Mouse (Mus musculus): ENCODE measurements at regions not wholly inside any gene's neighbourhood (a gene's known extent, or its start where the extent isn't known, plus 50 kb on each side); places are given as distances from the start of the nearest gene placed in this dataset.

DNA sequence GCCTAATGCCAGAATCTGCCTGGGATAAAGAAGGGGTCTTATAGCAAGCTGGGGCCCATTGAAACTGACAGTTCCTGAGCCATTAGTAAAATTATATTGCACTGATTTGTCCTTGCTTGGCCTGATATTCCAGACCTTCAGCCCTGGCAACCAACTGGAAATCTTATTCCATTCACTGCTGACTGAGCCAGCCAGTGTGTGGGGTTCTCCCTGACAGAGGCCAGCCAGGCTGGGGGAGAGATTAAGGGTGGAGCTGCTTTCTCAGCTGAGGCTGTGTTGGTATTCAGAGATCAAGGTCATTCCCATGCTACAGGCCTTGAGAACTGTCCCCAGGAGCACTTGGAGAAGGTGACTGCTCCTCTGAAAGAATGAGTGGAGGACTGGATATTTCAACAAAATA lies 226.9 kb downstream of the Ar start:
- no peak overlapping the region for H3K27ac ChIP-seq (ENCODE audit: low read depth, low read length)
- no peak overlapping the region for H3K4me2 ChIP-seq (ENCODE audit: low read depth)
- H3K9ac ChIP-seq: no peak overlapping the region
- DNase-seq (no peak), ATAC-seq (no peak)
- H3K27me3 ChIP-seq (ENCODE audit: insufficient read depth, low read length): no peaks in the 10 kb centered on the region
- no peak for TF ChIP-seq CTCF (IDR thresholded peaks at IDR 0.05; ENCODE audit: low read depth)
- H3K4me3 ChIP-seq (ENCODE audit: low read depth, low read length): no peak overlapping the region
- no peaks in the 10 kb centered on the region for H3K4me1 ChIP-seq (ENCODE audit: insufficient read depth)
- H3K36me3 ChIP-seq (ENCODE audit: insufficient read depth): no peaks in the 10 kb centered on the region
- no peaks in the 10 kb centered on the region for H3K9me3 ChIP-seq (ENCODE audit: low read length)

DNA sequence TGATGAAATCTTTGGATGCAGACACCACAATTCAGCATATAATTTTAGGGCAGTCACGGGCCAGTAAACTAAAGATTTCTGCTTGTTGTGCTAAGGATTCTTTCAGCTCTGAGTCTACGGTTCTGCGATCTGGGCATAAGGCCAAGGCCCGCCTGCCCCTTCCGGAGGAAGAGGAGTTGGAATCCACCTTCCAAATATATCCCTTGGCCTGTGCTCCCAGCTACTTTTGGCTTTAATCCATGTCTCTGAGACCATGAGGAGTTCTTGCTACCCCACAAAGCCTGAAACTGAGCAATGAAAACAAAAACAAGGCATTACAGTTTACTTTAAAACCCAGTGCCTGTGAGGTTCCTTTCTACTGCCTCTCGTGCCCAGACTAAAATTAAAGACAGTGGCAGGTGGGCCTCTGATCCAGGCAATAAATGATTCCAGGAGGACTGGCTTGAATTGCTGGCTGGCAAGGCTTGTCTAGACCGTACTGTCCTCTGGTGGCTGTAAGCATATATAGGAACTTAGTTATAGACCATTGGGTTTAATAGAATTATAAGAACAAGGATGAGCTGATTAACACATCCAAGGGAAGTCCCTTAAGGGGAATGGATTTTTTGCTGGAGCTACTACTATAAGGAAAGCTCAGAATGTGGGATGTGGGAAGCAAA lies 231.8 kb downstream of the Ar start:
- DNase-seq (peak; percentile 3), ATAC-seq (0 out of 2 replicates have a peak, but pooled peaks have one; percentile 27)
- 45% methylated on average over 7 of the region's 7 CpGs for WGBS
- Histone ChIP-seq H3K27ac (ENCODE audit: low read depth, low read length) (no peak overlapping the region), H3K27me3 (ENCODE audit: insufficient read depth, low read length) (no peaks in the 10 kb centered on the region), H3K4me2 (ENCODE audit: low read depth) (no peak overlapping the region), H3K4me3 (ENCODE audit: low read depth, low read length) (no peak overlapping the region), H3K36me3 (ENCODE audit: insufficient read depth) (no peaks in the 10 kb centered on the region), H3K9me3 (ENCODE audit: low read length) (no peaks in the 10 kb centered on the region), H3K9ac (no peak overlapping the region), H3K4me1 (ENCODE audit: insufficient read depth) (no peaks in the 10 kb centered on the region)
- no peak for TF ChIP-seq CTCF (IDR thresholded peaks at IDR 0.05; ENCODE audit: low read depth)

DNA sequence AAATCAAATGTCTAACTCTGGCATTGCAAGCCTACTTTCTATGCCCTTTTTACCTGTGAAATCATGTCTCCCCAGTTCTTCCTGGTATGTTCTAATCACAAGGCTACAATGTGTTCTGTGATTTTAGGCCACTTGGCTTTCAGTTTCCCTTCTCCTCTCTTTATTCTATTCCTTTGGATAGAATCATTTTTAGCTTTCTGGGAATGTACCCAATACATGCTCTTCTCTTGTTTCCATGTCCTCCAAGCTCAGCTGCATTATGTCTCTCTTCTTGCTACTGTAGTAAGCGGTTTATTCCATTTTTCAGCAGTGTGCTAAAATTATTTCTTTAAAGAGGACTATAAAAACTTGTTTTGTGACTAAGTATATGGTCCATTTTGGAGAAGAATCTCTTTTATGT lies 235.4 kb downstream of the Ar start:
- 79% methylated on average over 1 of the region's 1 CpGs for WGBS
- H3K27ac ChIP-seq (ENCODE audit: low read depth, low read length): no peak overlapping the region
- no peaks in the 10 kb centered on the region for H3K4me1 ChIP-seq (ENCODE audit: insufficient read depth)
- no peak overlapping the region for H3K4me3 ChIP-seq (ENCODE audit: low read depth, low read length)
- no peaks in the 10 kb centered on the region for H3K9me3 ChIP-seq (ENCODE audit: low read length)
- no peaks in the 10 kb centered on the region for H3K36me3 ChIP-seq (ENCODE audit: insufficient read depth)
- H3K27me3 ChIP-seq (ENCODE audit: insufficient read depth, low read length): no peaks in the 10 kb centered on the region
- TF ChIP-seq CTCF (IDR thresholded peaks at IDR 0.05; ENCODE audit: low read depth): no peak
- no peak for DNase-seq
- ATAC-seq: no peak
- H3K9ac ChIP-seq: no peak overlapping the region
- H3K4me2 ChIP-seq (ENCODE audit: low read depth): no peak overlapping the region

DNA sequence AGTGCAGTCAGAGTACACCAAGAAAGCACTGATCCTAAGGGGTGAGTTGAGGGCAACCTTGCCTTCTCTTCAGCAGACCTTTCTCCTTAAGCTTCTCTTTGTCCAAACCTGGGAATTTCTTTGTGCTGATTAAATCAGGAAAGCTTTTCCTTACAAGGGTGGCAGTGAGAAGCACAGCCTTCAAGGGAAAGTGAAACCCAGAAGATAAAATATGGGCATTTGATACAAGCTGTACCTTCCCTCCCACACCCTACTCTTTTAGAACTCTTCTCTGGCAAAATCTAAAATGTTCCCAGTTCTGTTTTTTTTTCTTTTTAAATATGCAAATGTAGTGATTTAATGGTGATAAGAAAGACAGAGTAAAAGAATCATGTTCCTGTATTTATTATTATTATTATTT lies 243.8 kb downstream of the Ar start:
- TF ChIP-seq CTCF (IDR thresholded peaks at IDR 0.05; ENCODE audit: low read depth): no peak

DNA sequence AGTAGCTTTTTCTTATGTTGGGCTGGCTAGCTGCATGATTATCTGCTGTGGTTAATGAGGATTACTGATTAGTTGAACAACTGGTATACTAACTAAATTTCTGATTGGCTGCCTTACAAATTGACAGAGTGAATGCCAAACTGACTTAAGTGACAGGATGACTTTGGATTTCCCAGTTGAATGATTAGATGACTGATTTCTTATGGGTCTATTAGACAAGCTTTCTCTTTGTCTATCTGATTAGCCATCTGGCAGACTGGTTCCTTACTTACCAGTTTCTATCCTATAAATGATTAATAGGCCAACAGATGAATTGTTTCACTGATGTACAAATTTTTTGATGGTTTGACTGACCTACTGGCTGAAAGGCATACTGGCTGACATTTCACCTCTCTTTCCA lies 260.5 kb downstream of the Ar start:
- Histone ChIP-seq H3K4me1 (ENCODE audit: insufficient read depth) (no peaks in the 10 kb centered on the region), H3K27me3 (ENCODE audit: insufficient read depth, low read length) (no peaks in the 10 kb centered on the region)

More for the DNA sequence above, 243.8 kb downstream of the Ar start:
- Histone ChIP-seq H3K4me2 (ENCODE audit: low read depth) (no peak overlapping the region), H3K27me3 (ENCODE audit: insufficient read depth, low read length) (no peaks in the 10 kb centered on the region), H3K4me3 (ENCODE audit: low read depth, low read length) (no peak overlapping the region), H3K9ac (no peak overlapping the region), H3K27ac (ENCODE audit: low read depth, low read length) (no peak overlapping the region), H3K36me3 (ENCODE audit: insufficient read depth) (no peaks in the 10 kb centered on the region), H3K4me1 (ENCODE audit: insufficient read depth) (no peaks in the 10 kb centered on the region), H3K9me3 (ENCODE audit: low read length) (no peaks in the 10 kb centered on the region)
- ATAC-seq (no peak), DNase-seq (no peak)

DNA sequence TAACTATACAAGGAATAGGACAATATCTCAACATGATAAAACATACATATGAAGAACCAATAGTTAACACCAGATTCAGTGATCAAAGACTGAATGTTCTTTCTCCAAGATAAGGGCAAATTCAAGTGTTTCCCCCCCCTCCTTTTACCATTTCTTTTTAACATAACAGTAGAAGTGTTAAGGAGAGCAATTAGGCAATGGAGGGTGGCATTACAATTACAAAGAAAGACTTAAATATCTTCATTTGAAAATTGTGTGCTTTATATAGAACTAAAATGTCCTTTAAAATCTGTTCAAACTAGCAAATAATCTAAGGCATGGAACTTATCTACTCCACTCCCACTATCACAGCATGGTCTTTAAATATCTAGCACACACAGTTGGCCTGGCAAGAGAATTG lies 270.9 kb downstream of the Ar start:
- Histone ChIP-seq H3K9me3 (ENCODE audit: low read length) (no peaks in the 10 kb centered on the region), H3K36me3 (ENCODE audit: insufficient read depth) (no peaks in the 10 kb centered on the region), H3K4me2 (ENCODE audit: low read depth) (no peak overlapping the region), H3K4me1 (ENCODE audit: insufficient read depth) (no peaks in the 10 kb centered on the region), H3K27me3 (ENCODE audit: insufficient read depth, low read length) (no peaks in the 10 kb centered on the region), H3K9ac (no peak overlapping the region), H3K4me3 (ENCODE audit: low read depth, low read length) (no peak overlapping the region), H3K27ac (ENCODE audit: low read depth, low read length) (no peak overlapping the region)
- ATAC-seq: no peak
- no peak for TF ChIP-seq CTCF (IDR thresholded peaks at IDR 0.05; ENCODE audit: low read depth)
- DNase-seq: no peak

More for the DNA sequence above, 260.5 kb downstream of the Ar start:
- no peak overlapping the region for H3K9ac ChIP-seq
- DNase-seq (no peak), ATAC-seq (no peak)
- no peak overlapping the region for H3K4me2 ChIP-seq (ENCODE audit: low read depth)
- no peak overlapping the region for H3K27ac ChIP-seq (ENCODE audit: low read depth, low read length)
- H3K9me3 ChIP-seq (ENCODE audit: low read length): no peaks in the 10 kb centered on the region
- no peak overlapping the region for H3K4me3 ChIP-seq (ENCODE audit: low read depth, low read length)
- no peak for TF ChIP-seq CTCF (IDR thresholded peaks at IDR 0.05; ENCODE audit: low read depth)
- no peaks in the 10 kb centered on the region for H3K36me3 ChIP-seq (ENCODE audit: insufficient read depth)

DNA sequence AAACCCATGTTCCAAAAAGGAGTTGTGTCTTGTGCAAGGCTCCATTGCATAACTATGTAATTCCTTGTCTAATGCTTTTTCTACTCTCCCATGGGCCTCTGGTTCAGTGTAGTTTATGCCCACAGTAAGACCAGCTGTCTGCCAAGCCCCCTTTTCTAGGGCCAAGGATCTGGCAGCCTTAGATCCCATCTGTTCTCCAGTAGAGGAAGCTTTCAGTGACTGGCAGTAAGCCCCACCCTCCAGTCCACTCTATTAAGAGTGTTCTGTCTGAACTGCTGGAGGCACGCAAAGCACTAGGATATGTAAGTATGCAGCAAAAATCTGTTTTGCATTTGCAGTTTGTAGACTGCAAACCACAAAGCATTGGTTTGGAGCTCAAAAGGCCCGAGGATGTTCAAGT lies 303.5 kb downstream of the Ar start:
- no peak overlapping the region for H3K9ac ChIP-seq
- no peak for TF ChIP-seq CTCF (IDR thresholded peaks at IDR 0.05; ENCODE audit: low read depth)
- H3K4me1 ChIP-seq (ENCODE audit: insufficient read depth): no peaks in the 10 kb centered on the region
- H3K27me3 ChIP-seq (ENCODE audit: insufficient read depth, low read length): no peaks in the 10 kb centered on the region
- H3K36me3 ChIP-seq (ENCODE audit: insufficient read depth): no peaks in the 10 kb centered on the region
- no peak overlapping the region for H3K4me3 ChIP-seq (ENCODE audit: low read depth, low read length)
- ATAC-seq (peak; percentile 68), DNase-seq (peak; percentile 9)
- 57% methylated on average over 2 of the region's 2 CpGs for WGBS
- H3K27ac ChIP-seq (ENCODE audit: low read depth, low read length): no peak overlapping the region
- no peaks in the 10 kb centered on the region for H3K9me3 ChIP-seq (ENCODE audit: low read length)
- H3K4me2 ChIP-seq (ENCODE audit: low read depth): no peak overlapping the region
